Mouse (Mus musculus) cerebellum, adult (tissue): ENCODE measurements at regions not wholly inside any gene's neighbourhood (a gene's known extent, or its start where the extent isn't known, plus 50 kb on each side); places are given as distances from the start of the nearest gene placed in this dataset.
A peak's percentile ranks its signal among the peaks of the same experiment; 100 is the strongest.

Experiments used
- ATAC-seq: cut with Nextera tagmentation; 2 replicates; pipeline ENCODE4 v1.9.2; 2017; ENCODE audit warnings: mild to moderate bottlenecking, moderate library complexity, mixed read lengths; ENCODE audit not compliant: insufficient number of reproducible peaks, low FRiP score, low TSS enrichment

DNA sequence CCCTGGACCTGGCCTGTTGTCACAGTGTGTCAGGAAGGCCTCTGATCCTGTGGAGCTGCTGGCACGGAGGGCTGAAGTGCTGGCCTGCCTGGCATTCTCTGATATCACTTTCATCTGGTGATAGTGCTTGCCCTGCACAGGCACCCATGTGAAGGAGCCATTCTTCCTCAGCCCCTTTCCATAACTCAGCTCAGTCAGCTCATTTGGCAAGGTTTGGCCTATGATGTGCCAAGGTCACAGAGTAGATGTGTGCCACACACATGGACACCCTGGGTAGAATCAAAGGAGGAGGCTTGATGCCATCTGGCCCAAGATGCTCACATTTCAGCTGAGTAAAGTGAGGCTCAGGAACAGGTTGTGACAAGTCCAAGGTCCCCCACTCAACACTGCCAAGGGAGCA is 558.5 kb upstream of the Klf4 start:
- peak; percentile 50; the same call in 1 of the 2 replicates for ATAC-seq

DNA sequence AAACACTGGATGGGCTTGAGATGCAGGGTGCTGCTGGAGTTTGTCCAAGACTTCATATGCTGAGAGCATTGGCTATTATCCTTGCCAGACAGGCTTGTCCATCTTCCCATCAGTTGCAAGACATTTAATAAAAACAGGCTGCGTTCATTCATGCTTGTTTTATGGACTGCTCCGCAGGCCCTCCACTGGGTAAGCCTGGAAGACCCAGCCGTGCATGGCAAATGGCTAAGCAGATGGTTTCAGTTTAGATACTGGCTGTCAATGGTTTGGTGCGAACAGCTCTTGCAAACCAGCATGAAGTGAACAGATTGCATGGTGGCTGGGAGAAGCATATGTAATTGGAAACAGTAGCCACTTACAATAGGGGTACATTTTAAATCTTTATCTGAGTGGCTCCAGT is 556.4 kb upstream of the Klf4 start:
- ATAC-seq: peak; percentile 89

DNA sequence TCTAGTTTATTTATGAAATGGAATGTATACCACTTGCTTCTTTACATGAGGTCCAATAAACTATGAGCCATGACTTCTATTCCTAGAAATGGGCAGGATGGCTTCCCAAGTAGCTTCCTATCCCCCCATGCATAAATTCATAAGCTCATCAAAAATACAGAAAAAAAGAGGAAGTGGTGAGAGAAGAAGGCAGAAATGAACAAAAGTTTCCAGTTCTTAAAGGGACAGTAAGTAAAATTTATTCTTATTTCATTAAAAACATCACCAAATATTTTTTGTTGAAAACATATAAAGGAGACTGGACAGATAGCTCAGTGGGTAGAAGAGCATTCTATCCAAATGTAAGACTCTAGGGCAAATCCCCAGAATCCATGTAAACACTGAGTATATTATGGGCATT is 554.0 kb upstream of the Klf4 start:
- ATAC-seq: no peak

DNA sequence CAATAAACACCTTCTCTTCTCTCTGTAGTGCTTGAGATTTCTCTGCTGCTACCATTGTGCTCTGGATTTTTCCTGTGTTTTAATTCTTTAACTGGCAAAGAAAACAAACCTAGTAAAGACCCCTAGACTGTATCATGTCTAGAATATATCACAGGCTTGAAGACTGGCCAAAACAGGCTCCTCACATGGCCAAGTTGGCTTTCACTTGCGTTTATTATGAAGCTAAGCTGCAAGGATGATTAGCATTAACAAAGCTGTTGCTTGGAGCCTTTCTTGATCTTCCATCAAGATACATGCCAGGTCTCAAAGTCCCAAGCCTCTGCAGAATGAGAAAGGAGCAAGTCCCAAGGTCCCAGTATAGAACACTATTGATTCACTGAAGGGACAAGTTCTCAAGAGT is 551.9 kb upstream of the Klf4 start:
- no peak for ATAC-seq

DNA sequence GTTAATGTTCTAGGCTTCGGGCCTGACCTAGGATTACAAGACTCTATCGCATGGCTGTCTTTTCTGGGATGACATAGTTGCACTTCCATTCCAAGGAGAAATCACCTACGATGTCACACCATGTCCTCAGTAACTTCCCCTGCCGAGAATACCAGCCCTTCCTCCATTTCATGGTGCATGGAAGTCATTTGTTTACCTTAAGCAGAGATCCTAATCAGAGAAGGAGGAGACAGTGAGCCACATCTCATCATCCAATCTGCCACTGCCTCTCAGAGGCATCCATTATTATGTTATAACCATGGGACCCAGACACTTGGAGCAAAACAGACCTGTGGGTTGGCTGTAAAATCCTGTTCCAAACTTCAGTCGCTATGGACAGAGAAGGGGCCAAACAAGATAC is 550.1 kb upstream of the Klf4 start:
- no peak for ATAC-seq

DNA sequence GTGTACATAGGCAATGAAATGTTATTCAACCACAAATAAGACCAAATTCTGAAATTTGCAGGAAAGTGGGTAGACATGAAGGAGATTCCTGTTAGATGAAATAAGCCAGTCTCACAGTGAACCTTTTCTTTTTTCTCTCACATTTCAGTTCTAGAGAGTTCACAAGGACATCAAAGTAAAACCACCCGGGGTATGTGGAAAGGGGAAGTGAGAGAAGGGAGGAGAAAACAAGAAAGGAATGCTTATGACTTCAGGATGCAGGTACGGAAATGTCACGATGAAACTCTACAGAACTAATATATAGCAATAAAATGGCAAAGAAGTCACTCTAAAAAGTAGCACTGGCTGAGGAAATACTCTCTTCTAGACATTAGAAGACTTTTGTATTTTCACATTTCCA is 548.7 kb upstream of the Klf4 start:
- no peak for ATAC-seq

DNA sequence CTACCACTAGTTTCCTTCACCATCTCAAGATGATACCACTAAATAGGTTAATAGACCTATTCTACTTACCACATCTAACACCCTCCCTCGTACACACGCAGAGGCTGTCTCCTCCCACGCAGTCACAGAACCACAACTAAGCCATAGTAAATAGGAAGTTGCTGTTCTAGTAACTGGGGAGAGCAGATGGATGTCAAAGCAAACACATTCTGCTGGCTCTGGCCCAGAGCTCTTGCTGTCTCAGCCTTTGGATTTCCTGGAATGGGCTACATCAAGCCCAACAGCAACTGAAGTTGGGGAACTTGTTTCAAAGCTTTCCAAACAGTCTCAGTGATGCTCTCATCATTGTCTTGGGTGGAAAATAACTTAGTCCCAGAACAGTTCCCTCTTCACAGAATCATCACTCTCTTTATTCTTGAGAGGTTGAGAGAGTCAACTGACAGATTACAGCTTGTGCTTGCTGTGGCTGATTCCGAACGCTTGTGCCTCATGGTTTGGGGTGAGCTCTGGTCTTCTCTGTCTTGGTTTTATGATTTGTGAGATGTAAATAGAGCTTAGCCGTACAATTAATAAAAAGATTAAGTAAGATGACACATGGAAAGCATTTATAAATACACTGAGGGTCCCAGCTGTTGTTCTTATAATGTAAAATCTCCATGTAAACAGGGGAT is 538.5 kb upstream of the Klf4 start:
- ATAC-seq: peak; percentile 78

DNA sequence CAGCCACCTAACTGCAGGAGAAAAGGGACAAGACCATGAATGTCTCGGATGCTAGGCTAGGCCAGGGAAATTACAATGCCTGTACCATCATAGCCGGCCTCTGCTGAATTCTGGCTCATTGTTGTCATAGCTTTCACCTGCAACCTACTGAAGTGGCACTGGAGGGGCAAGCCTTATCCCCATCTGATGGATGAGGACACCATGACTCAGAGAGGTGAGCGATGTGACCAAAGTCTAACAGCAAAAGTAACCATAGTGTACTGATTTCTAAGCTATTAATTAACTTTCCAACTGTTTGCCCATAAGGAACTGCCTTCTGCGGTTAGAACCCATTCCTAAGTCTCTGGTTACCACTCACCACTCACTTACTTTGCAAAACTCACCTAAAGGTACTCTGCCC is 536.6 kb upstream of the Klf4 start:
- ATAC-seq: no peak

DNA sequence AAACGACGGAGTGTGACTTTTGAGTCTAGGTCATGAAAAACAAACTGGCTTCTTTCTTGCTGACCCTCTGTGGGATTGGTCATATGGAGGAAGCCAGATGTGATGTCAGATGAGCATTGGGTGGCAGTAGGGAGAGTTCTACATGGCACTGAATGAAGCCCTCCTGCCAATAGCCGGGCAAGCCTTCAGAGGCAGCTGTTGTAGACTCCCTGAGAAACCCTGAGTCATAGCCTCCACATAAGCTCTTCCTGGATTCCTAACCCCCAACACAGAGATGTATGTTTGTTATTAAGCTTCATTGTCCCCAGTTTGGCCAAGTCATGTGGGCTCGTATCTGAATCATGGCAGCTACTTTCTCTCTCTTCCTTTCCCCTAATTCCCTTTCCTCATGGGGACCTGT is 532.4 kb upstream of the Klf4 start:
- ATAC-seq: no peak

DNA sequence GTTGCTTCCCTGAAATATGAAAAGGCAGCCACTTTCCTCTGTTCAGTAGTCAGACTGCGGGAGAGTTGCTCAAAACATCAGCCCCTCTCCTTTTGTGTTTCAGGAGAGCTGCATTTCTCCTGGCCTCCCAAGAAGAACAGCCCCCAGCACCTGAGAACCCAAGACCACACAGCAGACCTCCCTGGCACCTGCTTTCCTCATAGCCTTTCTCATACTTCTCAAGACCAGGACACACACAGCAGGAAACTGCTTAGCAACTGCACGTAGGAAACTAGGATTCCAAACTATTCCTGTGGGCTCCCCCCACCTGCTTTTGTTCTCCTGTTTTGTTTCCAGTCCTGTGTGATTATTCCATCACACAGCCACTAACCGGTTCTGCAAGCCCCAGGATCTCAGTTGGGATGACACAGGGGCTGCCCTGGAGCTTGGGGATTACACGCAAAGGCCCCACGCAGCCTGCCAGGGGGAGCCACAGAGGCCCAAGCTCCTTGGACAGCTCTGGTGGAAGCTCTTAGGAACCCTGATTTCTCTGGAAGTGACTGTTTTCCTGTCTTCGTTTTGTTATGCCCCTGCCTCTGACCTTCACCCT is 519.6 kb upstream of the Klf4 start:
- no peak for ATAC-seq

DNA sequence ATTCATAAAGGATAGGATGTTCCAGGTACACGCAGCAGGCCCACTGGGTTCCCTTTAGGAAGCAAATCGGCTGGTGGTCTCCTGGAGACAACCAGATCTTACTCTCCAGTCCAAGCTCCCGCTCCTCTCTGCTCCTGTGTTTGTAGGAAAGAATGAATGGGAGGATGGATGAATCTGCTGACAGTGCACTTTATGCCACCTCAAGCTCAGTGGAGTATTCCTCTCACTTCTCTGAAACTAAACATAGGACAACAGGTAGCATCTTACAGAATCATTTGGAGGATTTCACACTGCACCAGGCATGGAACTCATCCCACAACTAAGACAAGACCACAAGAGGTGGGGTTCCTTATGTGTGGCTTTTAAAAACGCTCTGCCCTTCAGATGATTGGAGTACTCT is 507.1 kb upstream of the Klf4 start:
- ATAC-seq: no peak

DNA sequence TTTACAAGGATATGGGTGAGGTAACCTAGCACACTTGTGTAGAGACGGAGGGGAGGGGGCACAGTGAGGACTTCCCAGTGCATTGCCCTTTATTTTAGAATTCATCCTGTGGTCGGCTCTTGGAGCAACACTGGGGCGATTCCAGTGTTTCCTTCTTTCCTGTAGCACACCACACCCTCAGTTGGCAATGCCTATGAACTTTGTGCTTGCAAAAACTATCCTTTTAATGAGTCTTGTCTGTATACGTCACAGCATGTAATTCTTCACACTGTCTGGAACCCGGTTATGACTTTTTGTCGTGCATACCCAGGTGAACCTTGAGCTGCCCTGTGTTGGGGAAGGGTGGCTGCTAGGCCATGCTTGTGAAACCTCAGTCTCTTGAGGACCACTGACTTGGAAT is 504.1 kb upstream of the Klf4 start:
- ATAC-seq: no peak

DNA sequence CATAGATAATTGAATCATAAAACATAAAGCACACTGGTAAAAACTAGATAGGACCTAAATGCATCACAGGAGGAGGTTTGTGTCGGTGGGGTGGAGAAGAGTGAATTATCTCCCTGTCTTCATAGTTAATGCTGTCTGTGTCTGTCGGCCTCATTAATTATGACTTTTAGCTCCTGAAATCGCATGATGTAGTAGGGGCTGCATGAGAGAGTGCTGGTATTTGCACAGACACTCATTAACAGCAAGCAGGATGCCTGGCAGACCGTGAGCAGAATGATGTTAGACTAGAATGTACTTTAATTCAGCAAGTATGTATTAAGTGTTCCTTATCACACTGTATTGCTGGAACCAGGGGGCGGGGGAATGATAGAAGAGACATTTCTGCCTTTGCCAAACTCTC is 503.3 kb upstream of the Klf4 start:
- no peak for ATAC-seq

DNA sequence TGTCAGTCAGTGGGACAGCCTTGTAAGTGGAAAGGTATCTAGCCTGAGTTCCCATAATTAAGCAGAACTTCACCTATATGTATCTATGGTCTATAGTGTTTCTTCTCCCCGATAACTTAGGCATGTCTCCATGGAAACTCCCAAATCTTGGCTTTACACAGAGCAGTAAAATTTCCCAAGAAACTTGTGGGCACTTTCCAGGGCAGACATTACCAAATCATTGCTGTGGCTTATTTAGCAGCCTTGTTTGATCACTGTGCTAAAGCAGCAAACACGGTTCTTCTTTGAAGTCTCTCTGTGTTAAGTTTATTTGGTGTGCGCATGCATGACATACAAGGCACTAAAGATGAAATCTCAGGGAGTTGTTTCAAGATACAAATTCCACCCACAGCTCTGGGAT is 496.2 kb upstream of the Klf4 start:
- no peak for ATAC-seq

DNA sequence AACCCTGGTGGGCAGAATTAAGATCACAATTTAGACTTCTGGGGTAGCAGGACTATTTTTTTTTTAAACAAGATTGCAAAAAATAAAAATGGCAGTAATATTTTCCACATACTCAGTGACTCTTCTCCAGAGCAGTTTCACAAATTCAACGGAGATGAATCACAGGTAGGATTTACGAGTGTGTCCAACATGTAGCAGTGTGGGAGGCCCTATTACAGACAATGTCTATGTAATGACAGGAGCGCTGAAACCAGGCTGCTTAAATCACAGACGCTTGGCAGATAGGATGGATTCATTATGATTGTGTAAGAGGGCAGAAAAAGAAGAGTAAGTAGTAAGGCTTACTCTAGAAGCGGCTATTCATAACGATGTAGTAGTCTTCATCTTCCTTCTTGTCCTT is 495.0 kb upstream of the Klf4 start:
- ATAC-seq: no peak

DNA sequence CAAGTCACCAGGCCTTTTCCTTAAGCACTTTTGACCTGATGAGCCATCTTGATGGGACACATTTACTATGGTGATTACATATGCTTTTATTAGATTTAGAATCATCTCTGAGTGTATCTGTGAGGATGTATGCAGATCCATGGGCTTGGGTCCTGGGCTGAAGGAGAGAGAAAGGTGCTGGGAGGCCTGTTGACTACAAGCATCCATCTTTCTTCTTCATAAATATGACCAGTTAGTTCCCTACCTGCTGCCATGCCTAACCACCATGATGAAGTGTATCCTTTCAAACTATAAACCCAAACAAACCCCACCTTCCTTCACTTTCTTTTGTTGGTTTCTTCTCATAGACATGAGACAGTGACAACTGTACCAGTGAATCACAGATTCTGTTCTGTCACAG is 492.2 kb upstream of the Klf4 start:
- no peak for ATAC-seq

DNA sequence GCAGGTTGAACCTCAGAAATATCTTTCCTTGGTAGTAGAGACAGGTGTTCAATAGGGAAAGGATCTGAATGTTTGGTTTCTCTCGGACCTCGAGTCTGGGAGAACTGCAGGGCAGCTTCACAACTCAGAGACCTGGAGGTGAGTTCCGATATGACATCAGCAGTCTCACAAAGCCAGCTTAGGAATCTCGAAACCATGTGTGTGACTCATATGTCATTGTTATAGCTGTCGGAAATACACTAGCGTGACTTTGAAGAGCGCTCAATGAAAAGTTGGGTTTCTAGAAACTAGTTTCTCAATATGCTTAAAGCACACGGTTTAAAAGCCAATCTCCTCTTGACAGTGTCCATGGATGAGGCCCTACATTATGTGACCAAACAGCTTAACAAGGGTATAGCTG is 485.9 kb upstream of the Klf4 start:
- ATAC-seq: no peak

DNA sequence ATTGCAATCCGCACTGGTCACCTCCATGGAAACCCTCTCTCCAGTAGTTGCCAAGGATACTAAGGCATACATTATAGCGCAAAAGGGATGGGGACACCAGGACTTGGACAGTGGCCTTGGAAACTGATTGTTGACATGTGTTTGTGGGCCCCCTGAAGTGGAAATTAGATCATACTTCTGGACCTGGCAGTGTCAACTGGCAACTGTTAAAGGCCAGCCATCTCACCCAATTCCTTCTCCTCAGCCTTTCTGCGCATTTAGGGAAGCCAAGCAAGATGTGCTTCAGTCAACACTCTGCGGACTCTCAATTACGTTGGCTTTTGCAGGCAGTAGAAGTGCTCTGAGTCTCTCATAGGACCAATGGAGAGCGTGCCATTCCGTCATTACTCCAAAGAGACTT is 483.2 kb upstream of the Klf4 start:
- ATAC-seq: peak; percentile 65

DNA sequence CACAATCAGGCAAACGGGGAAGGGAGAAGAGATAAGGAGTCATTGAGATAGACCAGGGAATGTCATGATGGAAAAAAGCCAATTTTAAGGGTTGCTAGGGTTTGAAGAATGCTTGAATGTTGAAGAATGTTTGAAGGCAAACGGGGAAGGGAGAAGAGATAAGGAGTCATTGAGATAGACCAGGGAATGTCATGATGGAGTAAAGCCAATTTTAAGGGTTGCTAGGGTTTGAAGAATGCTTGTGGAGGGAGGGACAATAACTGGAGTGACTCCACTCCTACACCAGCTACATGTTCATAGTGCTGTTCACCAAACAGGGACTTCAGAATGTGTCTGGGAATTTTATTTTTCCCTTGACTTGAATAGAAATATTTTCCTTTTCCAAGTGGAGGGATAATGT is 476.0 kb upstream of the Klf4 start:
- no peak for ATAC-seq

DNA sequence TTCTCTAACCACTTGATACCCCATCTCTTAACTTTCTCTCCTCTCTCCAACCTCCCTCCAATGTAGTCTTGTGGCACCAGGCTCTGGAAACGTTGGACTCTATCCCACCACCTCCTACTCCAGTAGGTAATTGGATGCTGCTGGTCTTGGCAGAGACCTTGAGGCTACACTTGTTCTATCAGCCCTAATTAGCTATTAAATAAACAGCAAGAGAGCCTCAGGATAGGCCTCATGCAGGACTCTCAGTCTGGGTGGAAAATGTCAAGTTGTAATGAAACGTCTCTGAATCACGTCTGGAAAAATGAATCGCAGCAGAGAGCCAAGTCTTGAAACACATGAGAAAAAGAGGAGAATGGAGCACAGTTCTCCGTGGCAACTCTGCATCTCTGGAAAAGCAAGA is 472.0 kb upstream of the Klf4 start:
- ATAC-seq: no peak

DNA sequence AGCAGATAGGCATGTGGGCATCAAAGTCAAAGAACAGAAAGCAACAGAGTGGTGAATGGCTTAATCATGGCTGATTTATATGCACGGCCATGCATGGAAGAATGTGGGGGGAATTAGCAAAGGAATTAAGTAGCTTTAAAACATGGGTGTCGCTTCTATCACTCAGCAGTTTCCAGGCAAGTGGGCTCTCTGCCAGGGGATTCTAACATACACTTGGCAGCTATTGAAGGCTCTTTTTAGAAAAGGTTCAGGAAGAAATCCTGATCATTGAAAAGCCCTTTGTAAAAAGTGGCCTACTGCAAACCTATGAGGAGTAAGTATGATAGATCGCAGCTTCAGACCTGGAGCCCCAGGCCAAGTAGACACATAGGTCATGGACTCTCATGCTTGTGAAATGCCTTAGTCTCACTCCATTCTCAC is 469.1 kb upstream of the Klf4 start:
- no peak for ATAC-seq

DNA sequence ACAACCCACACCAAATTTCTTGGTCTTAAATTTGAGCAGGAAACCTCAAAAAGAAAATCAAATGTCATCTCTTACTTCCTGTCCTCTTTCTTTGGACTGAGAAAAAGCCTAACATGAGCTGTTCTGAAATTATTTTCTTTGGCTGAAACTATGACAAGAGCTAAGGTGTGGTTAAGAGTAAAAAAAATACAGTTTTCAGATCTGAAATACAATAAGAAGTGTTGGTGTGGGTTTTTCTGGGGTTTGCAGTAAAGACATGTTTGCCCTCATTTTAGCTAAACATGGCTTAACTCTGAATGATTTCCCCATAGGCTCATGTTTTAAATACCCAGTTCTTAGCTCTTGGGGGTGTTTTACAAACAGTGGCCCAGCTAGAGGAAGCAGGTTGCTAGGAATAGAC is 451.8 kb upstream of the Klf4 start:
- ATAC-seq: no peak

DNA sequence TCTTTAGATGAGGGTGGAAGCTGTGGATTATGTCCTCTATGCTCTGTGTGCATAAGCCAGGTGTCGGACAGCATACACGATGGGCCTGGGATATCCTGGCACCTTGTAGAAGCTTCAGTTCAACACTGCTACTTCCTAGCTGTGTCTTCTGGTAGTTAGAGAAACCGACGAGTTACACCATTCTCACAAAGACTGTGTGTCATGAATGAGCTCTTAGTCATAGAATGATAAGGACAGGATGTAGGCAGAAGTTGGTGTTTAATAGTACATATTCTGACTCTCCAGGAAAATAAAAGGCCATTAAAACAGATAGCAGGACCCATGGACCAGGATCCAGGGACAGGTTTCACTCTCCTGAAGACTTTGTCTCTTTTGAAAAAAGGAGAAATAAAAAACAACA is 446.3 kb upstream of the Klf4 start:
- ATAC-seq: no peak
